Mouse (Mus musculus): Measurements from ENCODE around the gene Cables2.

Cables2 gene

GRCm38 (mm10) chr2:180227262-180228059 is 45.8 kb downstream of the Cables2 start:
- DNase-seq (ENCODE audit: extremely low spot score, low read depth, low spot score): peak; percentile 41

GRCm38 (mm10) chr2:180225762-180226378 is 47.4 kb downstream of the Cables2 start, which contains the start of gene Lama5:
TSS of gene Lama5 (minus strand) at chr2:180225859.
- DNase-seq (ENCODE audit: extremely low spot score, low read depth, low spot score): no peak

GRCm38 (mm10) chr2:180225044-180225761 is 48.1 kb downstream of the Cables2 start:
- no peak for DNase-seq (ENCODE audit: extremely low spot score, low read depth, low spot score)

- DNase-seq (ENCODE audit: extremely low spot score, low read depth, low spot score): no peak
Observed at GRCm38 (mm10) chr2:180224647-180225043, 48.7 kb downstream of the Cables2 start.

- DNase-seq (ENCODE audit: extremely low spot score, low read depth, low spot score): no peak
Observed at GRCm38 (mm10) chr2:180222250-180222649, 51.0 kb downstream of the Cables2 start.

GRCm38 (mm10) chr2:180221051-180221450 is 52.2 kb downstream of the Cables2 start:
- DNase-seq (ENCODE audit: extremely low spot score, low read depth, low spot score): no peak

GRCm38 (mm10) chr2:180220165-180220564 is 53.1 kb downstream of the Cables2 start:
- no peak for DNase-seq (ENCODE audit: extremely low spot score, low read depth, low spot score)

- no peak for DNase-seq (ENCODE audit: extremely low spot score, low read depth, low spot score)
Observed at GRCm38 (mm10) chr2:180219145-180219943, 54.0 kb downstream of the Cables2 start.

GRCm38 (mm10) chr2:180218677-180219076 is 54.6 kb downstream of the Cables2 start:
- no peak for DNase-seq (ENCODE audit: extremely low spot score, low read depth, low spot score)

GRCm38 (mm10) chr2:180218241-180218640 is 55.1 kb downstream of the Cables2 start:
- DNase-seq (ENCODE audit: extremely low spot score, low read depth, low spot score): no peak

GRCm38 (mm10) chr2:180217587-180217986 is 55.7 kb downstream of the Cables2 start:
- no peak for DNase-seq (ENCODE audit: extremely low spot score, low read depth, low spot score)

- no peak for DNase-seq (ENCODE audit: extremely low spot score, low read depth, low spot score)
Observed at GRCm38 (mm10) chr2:180216921-180217320, 56.4 kb downstream of the Cables2 start.

- DNase-seq (ENCODE audit: extremely low spot score, low read depth, low spot score): no peak
Observed at GRCm38 (mm10) chr2:180215951-180216350, 57.3 kb downstream of the Cables2 start.

GRCm38 (mm10) chr2:180215011-180215461 is 58.3 kb downstream of the Cables2 start:
- DNase-seq (ENCODE audit: extremely low spot score, low read depth, low spot score): no peak

GRCm38 (mm10) chr2:180214352-180214978 is 58.8 kb downstream of the Cables2 start:
- no peak for DNase-seq (ENCODE audit: extremely low spot score, low read depth, low spot score)

GRCm38 (mm10) chr2:180212255-180212654 is 61.0 kb downstream of the Cables2 start:
- no peak for DNase-seq (ENCODE audit: extremely low spot score, low read depth, low spot score)

- no peak for DNase-seq (ENCODE audit: extremely low spot score, low read depth, low spot score)
Observed at GRCm38 (mm10) chr2:180208976-180209375, 64.3 kb downstream of the Cables2 start.

Measured in hindlimb bud, embryonic 11.5 days (tissue).